Mouse (Mus musculus): ENCODE results near the gene Lrrc29. TPM values are rescaled to one million over a fixed set of nuclear protein-coding genes. Genes with fewer than 3 reads are reported as not detected.
"Not testable (repeated sequence)": the region's sequence is repeated elsewhere in the genome, so short reads cannot be mapped to it uniquely, and the experiment has no call there.

Gene Lrrc29
- polyA plus RNA-seq, 1 experiment from 2014 or later, result 4.3 TPM

DNA sequence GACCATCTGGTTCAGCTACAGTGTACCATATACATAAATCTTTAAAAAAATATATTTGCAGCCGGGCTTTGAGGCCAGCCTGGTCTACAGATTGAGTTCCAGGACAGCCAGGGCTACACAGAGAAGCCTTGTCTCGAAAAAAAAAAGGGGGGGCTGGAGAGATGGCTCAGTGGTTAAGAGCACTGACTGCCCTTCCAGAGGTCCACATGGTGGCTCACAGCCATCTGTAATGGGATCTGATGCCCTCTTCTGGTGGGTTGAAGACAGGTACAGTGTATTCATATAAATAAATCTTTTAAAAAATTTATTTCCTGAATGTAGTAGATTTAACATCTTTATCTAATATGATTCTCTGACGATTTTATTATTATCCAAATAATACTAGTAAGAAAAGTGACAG is 34.3 kb downstream of the Lrrc29 start:
- DNase-seq (ENCODE audit: low spot score), result not testable (repeated sequence)

DNA sequence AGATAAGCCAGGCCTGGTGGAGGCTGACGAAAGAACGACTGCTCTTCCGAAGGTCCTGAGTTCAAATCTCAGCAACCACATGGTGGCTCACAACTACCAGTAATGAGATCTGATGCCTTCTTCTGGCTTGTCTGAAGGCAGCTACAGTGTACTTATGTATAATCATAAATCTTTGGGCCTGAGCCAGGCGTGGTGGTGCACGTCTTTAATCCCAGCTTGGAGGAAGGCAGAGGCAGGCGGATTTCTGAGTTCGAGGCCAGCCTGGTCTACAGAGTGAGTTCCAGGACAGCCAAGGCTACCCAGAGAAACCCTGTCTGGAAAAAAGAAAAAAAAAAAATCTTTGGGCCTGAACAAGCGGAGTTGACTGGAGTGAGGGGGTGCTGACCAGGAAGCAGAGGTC is 34.7 kb downstream of the Lrrc29 start:
- not testable (repeated sequence) for DNase-seq (ENCODE audit: low spot score)

DNA sequence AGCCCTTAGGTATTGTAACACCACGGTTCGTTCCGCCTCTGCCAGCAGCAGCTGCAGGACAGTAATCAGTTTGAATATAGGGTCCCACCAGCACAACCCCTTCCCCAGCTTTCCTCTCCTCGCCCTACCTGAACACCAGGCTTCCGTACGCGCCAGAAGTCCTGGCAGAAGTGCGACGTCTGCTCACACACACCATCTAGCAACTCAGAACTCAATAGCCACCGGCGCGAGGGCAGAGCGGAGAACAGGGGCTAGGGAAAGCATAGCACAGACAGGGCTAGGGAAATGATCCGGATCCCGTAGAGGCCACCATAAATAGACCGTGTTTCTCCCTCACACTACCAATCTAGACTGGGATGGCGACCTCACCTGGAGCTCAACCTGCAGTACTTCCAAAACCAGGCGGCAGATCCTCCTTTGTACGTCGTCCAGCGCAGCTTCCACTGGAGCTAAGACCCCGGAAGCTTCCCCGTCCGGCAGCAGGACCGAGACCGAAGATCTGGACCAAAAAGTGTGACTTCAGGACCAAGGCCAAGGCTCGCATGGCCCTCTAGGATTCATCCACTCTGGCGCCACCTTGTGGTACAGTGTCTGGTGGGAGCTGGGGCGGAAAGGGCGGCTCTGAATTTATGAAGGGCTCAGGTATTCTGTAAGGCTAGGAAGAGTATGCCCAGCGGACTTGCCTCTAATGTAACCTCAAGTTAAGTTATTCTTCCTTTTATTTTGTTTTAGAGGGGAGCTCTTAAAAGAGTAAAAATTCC is 35.3 kb downstream of the Lrrc29 start:
- DNase-seq (ENCODE audit: low spot score), result peak; percentile 89

DNA sequence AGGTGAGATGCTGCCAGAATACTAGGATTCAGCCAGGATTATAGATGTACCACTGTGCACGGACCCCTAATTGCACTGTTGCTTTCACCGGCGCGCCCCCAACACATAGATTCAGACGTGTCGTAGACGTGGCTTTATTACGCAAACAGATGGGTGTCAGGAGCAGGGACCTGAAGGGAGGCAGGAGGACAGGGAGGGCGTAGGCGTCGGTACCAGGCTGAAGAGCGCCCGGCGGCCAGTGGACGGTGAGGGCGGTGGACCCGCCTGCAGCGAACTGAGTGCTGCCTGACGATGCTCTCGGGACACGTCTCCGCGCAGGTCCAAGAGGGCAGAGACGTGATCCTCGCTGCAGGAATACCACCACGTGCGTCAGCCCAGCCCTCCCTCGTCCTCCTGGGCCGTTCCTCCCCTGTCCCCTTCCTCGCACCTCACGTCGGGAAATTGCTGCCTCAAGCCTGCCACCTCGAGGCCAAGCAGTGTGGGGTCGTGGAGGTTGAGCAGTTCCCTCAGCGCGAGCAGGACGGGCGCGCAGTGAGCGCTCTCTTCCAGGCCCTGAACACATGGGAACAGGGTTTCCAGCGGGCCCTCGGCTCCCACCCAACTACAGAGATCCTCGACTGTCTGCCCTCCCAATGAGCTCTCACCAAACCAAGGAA is 36.1 kb downstream of the Lrrc29 start, which contains the start of gene 4931428F04Rik:
Gene 4931428F04Rik, minus strand, starts transcription at position 60 of the 656 bp plus-strand sequence.
- DNase-seq (ENCODE audit: low spot score), result peak; percentile 62

DNA sequence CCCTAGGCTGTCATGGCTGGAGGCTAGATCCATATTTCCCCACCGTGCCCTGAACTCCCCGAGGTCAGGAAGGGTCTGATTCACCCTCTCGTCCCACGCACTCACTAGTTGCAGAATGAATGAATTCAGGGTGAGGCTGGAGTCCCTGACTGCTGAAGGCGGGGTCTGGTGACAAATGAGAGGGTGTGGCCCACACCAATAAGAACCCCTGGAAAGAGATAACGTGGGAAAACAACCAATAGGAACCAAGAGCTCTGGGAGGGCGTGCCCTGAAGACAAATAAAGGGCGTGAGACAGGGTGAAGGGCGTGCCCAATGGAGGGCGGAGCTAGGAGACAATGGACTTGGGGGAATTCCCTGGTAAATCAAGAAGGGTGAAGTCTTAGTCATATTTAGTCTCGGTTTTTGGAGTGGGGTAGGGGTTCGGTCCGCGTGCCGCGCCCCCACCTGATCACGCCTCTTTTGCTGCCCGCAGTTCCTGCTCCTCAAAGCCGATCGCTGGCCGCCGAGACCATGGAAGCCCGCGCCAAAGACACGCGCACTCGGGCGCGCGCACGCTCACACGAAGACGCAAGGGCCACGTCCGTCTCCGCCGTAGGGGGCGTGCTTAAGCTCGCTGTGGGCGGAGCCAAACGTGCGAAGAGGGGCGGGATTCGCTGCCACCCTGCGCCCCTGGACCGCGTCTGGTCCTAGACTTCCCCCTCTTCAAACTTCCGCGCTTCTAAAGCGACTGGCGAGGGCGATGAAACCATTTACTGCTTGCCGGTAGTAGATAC is 36.9 kb downstream of the Lrrc29 start:
- peak; percentile 97 for DNase-seq (ENCODE audit: low spot score)

DNA sequence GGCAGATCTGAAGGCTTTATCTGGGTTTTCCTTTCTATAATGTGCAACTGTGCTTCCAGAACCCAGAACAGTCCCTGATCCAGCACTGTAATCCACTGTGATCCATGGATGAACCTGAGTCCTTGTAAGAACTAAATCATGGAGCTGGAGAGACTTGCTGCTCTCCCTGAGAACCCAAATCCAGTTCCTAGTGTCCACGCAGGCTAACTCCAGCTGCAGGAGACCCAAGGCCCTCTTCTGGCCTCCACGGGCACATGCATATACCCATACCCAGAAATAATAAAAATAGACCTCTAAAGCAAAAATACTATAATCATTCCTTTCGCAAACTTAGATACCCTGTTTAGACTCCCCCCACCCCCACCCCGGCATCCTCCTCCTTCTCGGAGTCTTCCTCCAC is 37.8 kb downstream of the Lrrc29 start:
- no peak for DNase-seq (ENCODE audit: low spot score)

DNA sequence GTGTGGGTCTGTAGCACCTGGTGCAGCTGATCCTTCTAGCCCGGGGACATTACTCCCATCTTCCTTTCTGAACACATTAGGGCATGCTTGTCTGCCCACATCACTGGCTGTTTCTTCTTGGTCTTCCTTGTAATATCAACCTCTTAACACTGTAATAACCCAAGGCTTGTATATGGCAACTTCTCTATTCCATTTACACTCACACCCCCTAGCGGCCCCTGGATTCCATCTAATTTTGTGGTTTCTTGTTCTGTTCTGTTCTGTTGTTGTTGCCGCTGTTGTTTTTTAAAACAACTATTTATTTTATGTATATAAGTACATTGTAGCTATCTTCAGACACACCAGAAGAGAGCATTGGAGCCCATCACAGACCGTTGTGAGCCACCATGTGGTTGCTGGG is 39.2 kb downstream of the Lrrc29 start:
- DNase-seq (ENCODE audit: low spot score), result no peak

DNA sequence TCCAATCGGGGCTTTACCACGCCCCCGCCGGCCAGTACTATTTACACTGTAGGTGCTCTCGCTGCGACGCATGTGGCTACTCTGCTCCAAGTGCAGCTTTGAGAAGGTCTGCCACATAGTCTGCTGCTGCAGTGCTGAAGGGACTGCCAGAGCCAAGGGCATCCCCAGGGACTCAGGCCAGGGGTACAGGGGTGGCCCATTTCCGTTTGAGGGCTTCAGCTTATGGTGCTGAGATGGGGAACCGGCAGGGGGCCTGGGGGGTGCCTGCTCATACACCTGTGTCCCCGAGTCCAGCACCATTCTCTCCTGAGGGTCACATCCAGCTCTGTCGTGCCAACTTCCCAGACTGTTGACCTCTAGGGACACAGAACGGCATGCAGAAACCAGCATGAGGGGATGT is 40.6 kb downstream of the Lrrc29 start:
- no peak for DNase-seq (ENCODE audit: low spot score)

DNA sequence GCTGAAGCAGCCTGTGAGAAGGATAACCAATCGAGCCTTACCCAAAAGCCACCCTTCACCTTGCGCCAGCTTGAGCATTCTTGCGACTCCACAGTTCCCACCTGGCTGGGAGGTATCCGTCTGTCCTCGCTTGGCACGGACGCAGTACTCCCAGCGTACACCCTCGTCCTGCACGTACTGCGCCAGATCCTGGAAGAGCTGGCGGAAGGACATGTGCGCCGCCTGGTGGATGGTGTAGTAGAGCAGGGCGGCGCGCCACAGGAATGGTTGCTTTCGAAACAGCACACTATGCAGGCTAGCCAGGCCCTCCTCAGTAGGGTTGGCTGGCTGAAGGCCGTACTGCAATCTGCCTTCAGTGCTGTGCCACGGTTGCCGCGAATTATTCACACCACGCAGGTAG is 43.0 kb downstream of the Lrrc29 start:
- DNase-seq (ENCODE audit: low spot score), result peak; percentile 72

DNA sequence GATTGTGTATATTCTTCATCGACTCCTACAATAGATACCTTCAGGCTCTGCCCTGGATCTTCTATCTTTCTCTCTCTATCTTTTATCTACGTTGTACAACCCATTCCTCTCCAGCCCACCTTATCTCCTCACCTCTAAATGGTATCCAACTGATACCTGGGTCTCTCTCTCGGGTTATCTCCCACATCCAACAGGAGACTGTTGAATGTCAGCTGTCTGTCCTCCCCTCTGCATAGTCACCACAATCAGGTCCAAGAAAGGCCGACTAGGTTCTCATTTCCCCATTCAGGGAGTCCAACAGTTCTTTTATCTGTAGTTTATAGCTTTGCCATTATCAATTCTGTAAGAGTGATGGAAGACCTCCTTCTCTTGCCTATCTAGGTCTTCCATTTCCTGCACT is 43.8 kb downstream of the Lrrc29 start:
- no peak for DNase-seq (ENCODE audit: low spot score)

DNA sequence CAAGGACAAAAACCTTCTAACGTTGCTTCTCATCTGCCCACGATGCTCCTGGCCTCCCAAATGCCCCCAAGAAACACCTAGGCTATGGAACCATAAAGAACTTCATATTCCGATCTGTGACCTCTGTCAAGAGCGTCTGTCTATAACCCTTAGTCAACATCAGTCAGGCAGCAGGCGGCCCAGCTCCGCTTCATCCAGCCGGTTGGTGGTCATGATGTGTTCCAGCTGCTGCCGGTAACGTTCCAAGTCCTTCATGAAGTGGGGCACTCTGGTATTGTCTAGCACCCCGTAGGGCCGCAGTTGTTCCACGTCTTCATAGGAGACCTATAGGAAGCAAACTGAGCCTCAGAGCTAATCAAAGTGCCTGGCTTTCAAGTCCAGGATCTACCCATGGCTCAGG is 44.3 kb downstream of the Lrrc29 start:
- DNase-seq (ENCODE audit: low spot score), result no peak

DNA sequence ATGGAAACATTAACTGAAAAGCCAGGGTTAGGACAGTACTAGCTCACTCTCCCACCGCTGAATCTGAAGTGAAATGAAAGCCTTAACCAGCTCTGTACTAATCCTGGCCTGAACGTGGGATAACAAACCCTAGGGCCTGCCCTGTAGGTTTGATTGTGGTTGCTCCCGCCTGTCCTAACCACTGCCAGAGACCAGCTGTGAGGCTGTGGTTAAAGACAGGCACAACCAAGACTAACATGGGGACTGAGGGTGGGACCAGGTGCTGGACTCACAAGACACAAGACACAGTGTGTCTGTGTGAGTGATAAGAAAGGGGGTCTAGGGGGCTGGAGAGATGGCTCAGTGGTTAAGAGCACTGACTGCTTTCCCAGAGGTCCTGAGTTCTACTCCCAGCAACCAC is 45.5 kb downstream of the Lrrc29 start:
- no peak for DNase-seq (ENCODE audit: low spot score)

DNA sequence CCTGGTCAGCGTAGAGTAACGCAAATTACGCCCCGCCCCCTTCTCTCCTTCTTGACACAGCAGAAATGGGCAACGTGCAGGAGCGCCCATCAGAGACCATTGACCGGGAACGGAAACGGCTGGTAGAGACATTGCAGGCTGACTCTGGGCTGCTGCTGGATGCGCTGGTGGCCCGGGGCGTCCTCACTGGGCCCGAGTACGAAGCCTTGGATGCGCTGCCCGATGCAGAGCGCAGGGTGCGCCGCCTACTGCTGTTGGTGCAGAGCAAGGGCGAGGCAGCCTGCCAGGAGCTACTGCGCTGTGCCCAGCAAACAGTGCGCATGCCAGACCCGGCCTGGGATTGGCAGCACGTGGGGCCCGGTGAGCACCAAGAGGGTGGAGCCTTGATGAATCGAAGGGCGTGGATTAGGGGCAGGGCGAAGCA is 47.2 kb downstream of the Lrrc29 start:
- no peak for DNase-seq (ENCODE audit: low spot score)

DNA sequence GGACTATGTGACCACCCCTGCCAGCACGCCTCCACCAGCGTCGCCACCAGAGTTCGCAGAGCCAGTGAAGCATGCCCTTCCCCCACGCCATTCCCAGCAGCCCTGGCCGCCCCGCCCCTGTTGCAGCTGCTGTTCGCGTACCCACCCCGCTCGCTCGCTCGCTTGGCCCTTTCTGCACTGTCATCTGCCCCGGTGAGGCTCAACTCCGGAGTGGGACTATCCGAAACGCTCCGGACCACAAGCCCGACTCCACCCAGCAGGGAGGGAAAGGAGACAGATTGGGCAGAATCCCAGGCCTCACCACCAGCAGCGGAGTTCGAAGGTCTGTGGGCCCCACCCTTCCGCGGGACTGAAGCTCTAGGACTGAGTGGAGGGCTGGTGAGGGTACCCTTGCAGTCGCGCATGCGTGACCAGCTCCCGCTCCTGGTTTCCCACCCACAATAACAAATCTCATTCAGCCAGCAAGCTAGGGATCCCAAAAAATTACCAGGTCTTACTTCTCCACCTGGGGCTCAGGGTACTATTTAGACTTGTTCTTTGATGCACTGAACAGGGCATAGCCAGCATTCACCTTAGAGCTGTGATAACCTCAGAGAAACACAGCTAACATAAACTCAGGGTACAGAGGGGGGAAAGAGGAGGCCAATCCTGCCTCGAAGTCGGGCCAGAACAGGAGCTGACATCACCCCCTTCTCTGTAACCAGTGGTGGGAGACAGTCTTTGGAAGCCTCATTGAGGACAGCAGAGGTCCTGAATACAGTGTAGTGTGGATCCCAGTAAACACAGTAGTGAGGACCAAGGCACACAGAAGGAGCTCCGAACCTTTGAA is 49.6 kb downstream of the Lrrc29 start:
- DNase-seq (ENCODE audit: low spot score), result peak; percentile 32

DNA sequence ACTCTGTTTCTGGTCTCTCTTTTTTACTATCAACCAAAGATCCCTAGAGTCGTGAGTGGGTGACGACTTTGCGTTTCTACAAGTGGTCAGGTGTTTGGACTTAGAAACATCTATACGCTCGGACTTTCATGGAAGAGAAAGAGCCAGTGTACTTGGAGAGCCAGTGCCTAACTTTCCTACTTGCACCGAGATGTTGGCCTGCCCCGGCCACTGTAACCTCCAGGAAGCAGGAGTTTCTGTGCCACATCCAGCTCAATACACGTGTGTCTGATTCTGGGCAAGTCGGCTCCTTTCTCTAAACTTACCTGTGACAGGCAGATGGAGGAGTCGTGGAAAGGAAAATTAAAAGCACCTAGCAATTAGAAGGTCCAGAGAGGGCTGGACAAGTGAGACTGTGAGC is 50.2 kb downstream of the Lrrc29 start, which contains the start of gene Nol3:
Gene Nol3, plus strand, starts transcription at position 301 of the 400 bp plus-strand sequence.
- no peak for DNase-seq (ENCODE audit: low spot score)

DNA sequence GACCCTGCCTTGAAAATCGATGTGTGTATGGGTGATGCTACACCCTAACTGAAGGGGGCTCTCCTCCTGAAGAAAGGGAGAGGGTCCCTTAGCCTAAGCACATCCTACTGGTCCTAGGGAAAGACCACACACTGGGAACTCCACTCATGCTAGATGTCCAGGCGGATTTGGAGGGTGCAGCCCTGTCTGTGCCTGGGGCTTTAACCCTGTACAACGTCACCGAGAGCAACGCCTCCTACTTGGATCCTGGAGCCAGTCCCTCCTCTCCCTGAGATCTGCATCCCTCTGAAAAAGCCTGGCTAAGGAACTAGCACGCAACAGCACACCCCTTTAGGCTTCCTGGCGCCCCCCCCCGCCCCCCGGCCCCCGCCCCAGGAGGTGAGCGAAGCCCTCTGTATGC is 50.7 kb downstream of the Lrrc29 start:
- DNase-seq (ENCODE audit: low spot score), result no peak

DNA sequence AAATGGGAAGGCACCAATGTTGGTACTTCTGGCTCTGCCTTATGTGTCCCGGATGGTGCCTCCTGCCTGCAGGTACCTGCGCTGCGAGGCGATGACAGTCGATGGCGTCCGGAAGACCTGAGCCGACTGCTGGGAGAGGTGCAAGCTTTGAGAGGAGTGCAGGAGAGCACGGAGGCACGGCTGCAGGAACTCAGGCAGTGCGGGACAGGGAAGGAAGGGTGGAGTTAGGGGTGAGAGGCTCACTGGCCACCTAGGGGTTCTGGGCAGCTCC is 55.2 kb downstream of the Lrrc29 start:
- DNase-seq (ENCODE audit: low spot score), result no peak

DNA sequence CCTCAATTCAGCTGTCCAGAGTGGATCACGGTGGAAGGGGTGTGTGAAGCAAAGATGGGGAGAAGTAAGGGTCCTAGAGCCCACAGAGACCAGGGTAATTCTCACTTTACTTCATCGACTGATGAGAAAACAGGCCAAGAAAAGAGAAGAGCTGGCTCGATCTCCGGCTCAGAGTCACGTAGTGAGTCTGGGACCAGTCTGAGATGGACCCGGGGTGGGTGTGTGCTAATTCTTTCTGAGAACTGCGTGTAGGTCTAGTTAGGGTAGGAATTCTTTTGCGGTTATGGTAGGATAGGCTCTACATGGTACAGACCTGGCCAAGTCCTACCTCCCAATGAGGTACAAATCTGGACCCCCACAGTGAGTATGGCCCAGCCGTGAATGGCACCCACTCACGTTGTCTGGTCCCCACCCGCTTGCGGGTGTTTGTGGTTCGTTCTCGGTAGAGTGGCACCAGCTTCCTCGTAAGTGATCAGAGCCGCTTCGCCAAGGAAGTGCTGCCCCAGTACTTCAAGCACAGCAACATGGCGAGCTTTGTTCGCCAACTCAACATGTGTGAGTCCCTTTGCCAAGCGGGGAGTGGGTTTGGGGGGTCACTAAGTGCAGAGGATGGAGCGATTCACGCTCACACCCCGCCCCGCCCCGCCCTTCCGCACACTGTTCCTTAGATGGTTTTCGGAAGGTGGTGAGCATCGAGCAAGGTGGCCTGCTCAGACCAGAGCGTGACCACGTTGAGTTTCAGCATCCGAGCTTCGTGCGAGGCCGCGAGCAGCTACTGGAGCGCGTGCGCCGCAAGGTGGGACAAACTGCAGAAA is 55.8 kb downstream of the Lrrc29 start:
- no peak for DNase-seq (ENCODE audit: low spot score)

DNA sequence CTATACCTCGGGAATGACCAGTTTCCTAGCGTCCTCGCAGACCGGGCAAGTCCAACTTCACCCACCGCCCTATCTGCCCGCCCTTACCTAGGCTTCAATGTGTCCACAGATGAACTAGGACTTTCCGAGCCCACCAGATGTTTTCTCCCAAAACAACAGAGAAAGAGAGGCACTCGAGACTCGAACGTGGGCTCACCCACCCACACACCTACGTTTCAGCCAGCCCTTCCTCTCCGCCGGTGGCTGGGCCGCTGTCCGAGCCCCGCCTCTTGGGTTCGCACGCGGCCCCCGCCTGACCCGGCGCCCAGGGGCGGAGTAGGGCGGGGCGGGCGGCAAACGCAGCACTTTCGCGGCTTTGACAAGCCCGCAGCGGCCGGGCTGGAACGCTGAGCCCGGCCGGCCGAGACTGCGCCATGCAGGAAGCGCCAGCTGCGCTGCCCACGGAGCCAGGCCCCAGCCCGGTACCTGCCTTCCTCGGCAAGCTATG is 56.6 kb downstream of the Lrrc29 start, which contains the start of gene Hsf4:
Gene Hsf4, plus strand, starts transcription at position 341 of the 487 bp plus-strand sequence.
- DNase-seq (ENCODE audit: low spot score), result no peak

DNA sequence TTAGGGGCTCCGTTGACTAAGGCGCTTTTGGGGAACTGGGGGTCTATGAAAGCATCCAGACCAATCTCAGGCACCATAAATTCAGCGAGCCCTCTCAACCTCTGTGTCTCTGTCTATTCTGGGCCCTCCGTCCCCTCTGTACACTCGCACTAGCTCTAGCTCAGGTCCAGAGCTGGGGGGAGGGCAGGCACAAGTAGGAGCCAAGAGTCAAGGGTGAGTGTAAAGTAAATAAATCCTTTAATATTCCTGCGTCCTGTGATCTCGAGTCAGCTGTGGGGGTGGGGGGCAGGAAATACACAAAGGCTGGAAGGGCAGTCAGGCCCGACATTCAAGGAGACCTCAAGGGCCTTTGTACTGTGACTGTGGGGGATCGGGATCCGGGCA is 57.0 kb downstream of the Lrrc29 start:
- DNase-seq (ENCODE audit: low spot score), result no peak

Measured in thymus, postnatal 0 days (tissue).